Mouse (Mus musculus) CH12.LX (cell line): ENCODE results near the gene Scpep1. TPM values are rescaled to one million over a fixed set of nuclear protein-coding genes. Genes with fewer than 3 reads are reported as not detected.

Experiments
- DNase-seq: peaks from one replicate; pipeline ENCODE4 v3.0.0-alpha.2; 2013; ENCODE audit errors: extremely low read depth
- H3K27ac ChIP-seq: 2 replicates; pipeline ENCODE4 v1.5.1; 2012; ENCODE audit warnings: low read depth, mild to moderate bottlenecking, control low read depth, moderate library complexity; ENCODE audit not compliant: insufficient read depth
- H3K27me3 ChIP-seq: replicated peaks from 2 replicates; pipeline ENCODE3; 2012; ENCODE audit warnings: inconsistent platforms
- H3K36me3 ChIP-seq, 2 experiments: replicated peaks in 1 of 2; 2 replicates each; pipeline versions ENCODE3 to v1.6.1; 2012; ENCODE audit warnings: inconsistent platforms in 1 of 2, low read length in 1 of 2, mild to moderate bottlenecking in 1 of 2, mixed read lengths in 1 of 2, moderate library complexity in 1 of 2; ENCODE audit not compliant: control insufficient read depth in 1 of 2, insufficient read depth in 1 of 2
- H3K4me1 ChIP-seq, 2 experiments: 2 replicates each; pipeline ENCODE4 v1.6.1; 2012; ENCODE audit warnings: inconsistent platforms in 1 of 2, moderate library complexity in 1 of 2; ENCODE audit not compliant: insufficient read depth in 2 of 2, control insufficient read depth in 1 of 2
- H3K4me2 ChIP-seq: 2 replicates; pipeline ENCODE4 v1.6.1; 2012; ENCODE audit warnings: low read depth, mild to moderate bottlenecking, control low read depth; ENCODE audit not compliant: poor library complexity, insufficient read depth, severe bottlenecking
- H3K4me3 ChIP-seq, 3 experiments: fragments of 150-350 bp in 1 of 3; sonication (generic) in 1 of 3; replicated peaks in 1 of 3; 2 replicates each; pipeline versions ENCODE3 to v1.5.1; 2011 to 2012; ENCODE audit warnings: low read depth in 2 of 3, low read length in 2 of 3, mild to moderate bottlenecking in 2 of 3, moderate library complexity in 2 of 3, control low read depth in 1 of 3, improper control_type of control experiment in 1 of 3, inconsistent platforms in 1 of 3, mixed read lengths in 1 of 3; ENCODE audit not compliant: poor library complexity in 1 of 3
- H3K79me2 ChIP-seq: replicated peaks from 2 replicates; pipeline ENCODE4 v1.6.1; 2012; ENCODE audit warnings: mild to moderate bottlenecking, moderate library complexity; ENCODE audit not compliant: control insufficient read depth, poor library complexity, insufficient read depth, severe bottlenecking; ENCODE audit errors: extremely low read depth
- H3K9ac ChIP-seq: 2 replicates; pipeline ENCODE4 v1.6.1; 2012; ENCODE audit warnings: low read depth, mild to moderate bottlenecking, control low read depth, moderate library complexity; ENCODE audit not compliant: insufficient read depth
- H3K9me3 ChIP-seq: replicated peaks from 2 replicates; pipeline ENCODE3; 2012; ENCODE audit warnings: low read length, inconsistent platforms, mixed read lengths
- BHLHE40 ChIP-seq: IDR thresholded peaks from 2 replicates; pipeline ENCODE4 v1.6.1; 2011; ENCODE audit warnings: mild to moderate bottlenecking, low read depth, low read length, improper control_type of control experiment
- CHD1 ChIP-seq: IDR thresholded peaks from 2 replicates; pipeline ENCODE4 v1.6.1; 2012; ENCODE audit warnings: low read depth, low read length, improper control_type of control experiment, inconsistent platforms
- CHD2 ChIP-seq: IDR thresholded peaks from 2 replicates; pipeline ENCODE4 v1.6.1; 2011; ENCODE audit warnings: low read length, improper control_type of control experiment
- CTCF ChIP-seq, 2 experiments: IDR thresholded peaks in 1 of 2; conservative IDR thresholded peaks in 1 of 2; 2 replicates each; pipeline ENCODE4 v1.5.1; 2011 to 2012; ENCODE audit warnings: low read depth in 2 of 2, low read length in 2 of 2, improper control_type of control experiment in 1 of 2, inconsistent platforms in 1 of 2, mild to moderate bottlenecking in 1 of 2, moderate library complexity in 1 of 2
- E2F4 ChIP-seq: IDR thresholded peaks from 2 replicates; pipeline ENCODE4 v1.6.1; 2011; ENCODE audit warnings: low read depth, low read length, improper control_type of control experiment; ENCODE audit not compliant: insufficient replicate concordance
- ELF1 ChIP-seq: IDR thresholded peaks from 2 replicates; pipeline ENCODE4 v1.6.1; 2014; ENCODE audit warnings: low read depth, mild to moderate bottlenecking, inconsistent platforms, low read length, improper control_type of control experiment
- EP300 ChIP-seq: IDR thresholded peaks from 2 replicates; pipeline ENCODE4 v1.6.1; 2011; ENCODE audit warnings: low read length, improper control_type of control experiment
- ETS1 ChIP-seq: conservative IDR thresholded peaks from 2 replicates; pipeline ENCODE4 v1.6.1; 2012; ENCODE audit warnings: low read depth, mild to moderate bottlenecking, inconsistent platforms, low read length, improper control_type of control experiment, moderate library complexity
- GABPA ChIP-seq: IDR thresholded peaks from 2 replicates; pipeline ENCODE4 v1.6.1; 2012; ENCODE audit warnings: low read depth, low read length, improper control_type of control experiment, inconsistent platforms; ENCODE audit not compliant: insufficient replicate concordance
- HCFC1 ChIP-seq: IDR thresholded peaks from 2 replicates; pipeline ENCODE4 v1.6.1; 2012; ENCODE audit warnings: low read depth, mild to moderate bottlenecking, inconsistent platforms, low read length, improper control_type of control experiment
- IRF4 ChIP-seq: IDR thresholded peaks from 2 replicates; pipeline ENCODE4 v1.6.1; 2014; ENCODE audit warnings: low read depth, mild to moderate bottlenecking, inconsistent platforms, low read length, improper control_type of control experiment
- JUN ChIP-seq: IDR thresholded peaks from 2 replicates; pipeline ENCODE4 v1.6.1; 2011; ENCODE audit warnings: low read depth, mild to moderate bottlenecking, low read length, improper control_type of control experiment, moderate library complexity; ENCODE audit not compliant: insufficient read depth
- JUND ChIP-seq: conservative IDR thresholded peaks from 2 replicates; pipeline ENCODE4 v1.6.1; 2011; ENCODE audit warnings: low read depth, low read length, improper control_type of control experiment
- KAT2A ChIP-seq: IDR thresholded peaks from 2 replicates; pipeline ENCODE4 v1.6.1; 2012; ENCODE audit warnings: low read length, improper control_type of control experiment, inconsistent platforms; ENCODE audit not compliant: insufficient replicate concordance
- MAFK ChIP-seq: IDR thresholded peaks from 2 replicates; pipeline ENCODE4 v1.6.1; 2011; ENCODE audit warnings: low read length, improper control_type of control experiment; ENCODE audit not compliant: insufficient replicate concordance
- MAX ChIP-seq: IDR thresholded peaks from 2 replicates; pipeline ENCODE4 v1.6.1; 2011; ENCODE audit warnings: low read length, improper control_type of control experiment
- MAZ ChIP-seq: IDR thresholded peaks from 2 replicates; pipeline ENCODE4 v1.6.1; 2012; ENCODE audit warnings: low read depth, mild to moderate bottlenecking, inconsistent platforms, low read length, improper control_type of control experiment, moderate library complexity
- MEF2A ChIP-seq: IDR thresholded peaks from 2 replicates; pipeline ENCODE4 v1.6.1; 2014; ENCODE audit warnings: low read depth, mild to moderate bottlenecking, inconsistent platforms, low read length, improper control_type of control experiment, borderline replicate concordance
- MXI1 ChIP-seq: IDR thresholded peaks from 2 replicates; pipeline ENCODE4 v1.6.1; 2011; ENCODE audit warnings: mild to moderate bottlenecking, low read depth, low read length, improper control_type of control experiment
- MYC ChIP-seq: IDR thresholded peaks from 2 replicates; pipeline ENCODE4 v1.6.1; 2011; ENCODE audit warnings: low read depth, mild to moderate bottlenecking, improper control_type of control experiment, low read length
- NELFE ChIP-seq: IDR thresholded peaks from 2 replicates; pipeline ENCODE4 v1.6.1; 2011; ENCODE audit warnings: low read depth, low read length, improper control_type of control experiment
- NRF1 ChIP-seq: IDR thresholded peaks from 2 replicates; pipeline ENCODE4 v1.6.1; 2014; ENCODE audit warnings: low read depth, mild to moderate bottlenecking, inconsistent platforms, low read length, improper control_type of control experiment, moderate library complexity
- PAX5 ChIP-seq: IDR thresholded peaks from 2 replicates; pipeline ENCODE4 v1.6.1; 2012; ENCODE audit warnings: low read length, inconsistent platforms, mixed read lengths
- POLR2A ChIP-seq: IDR thresholded peaks from 2 replicates; pipeline ENCODE4 v1.6.1; 2011; ENCODE audit warnings: low read depth, mild to moderate bottlenecking, improper control_type of control experiment, low read length
- POLR2AphosphoS2 ChIP-seq: IDR thresholded peaks from 2 replicates; pipeline ENCODE4 v1.6.1; 2011; ENCODE audit warnings: low read depth, low read length, improper control_type of control experiment
- RAD21 ChIP-seq: IDR thresholded peaks from 2 replicates; pipeline ENCODE4 v1.6.1; 2011; ENCODE audit warnings: low read depth, mild to moderate bottlenecking, low read length, improper control_type of control experiment, moderate library complexity
- RCOR1 ChIP-seq: conservative IDR thresholded peaks from 2 replicates; pipeline ENCODE4 v1.6.1; 2012; ENCODE audit warnings: low read depth, mild to moderate bottlenecking, inconsistent platforms, low read length, improper control_type of control experiment
- SIN3A ChIP-seq: IDR thresholded peaks from 2 replicates; pipeline ENCODE4 v1.6.1; 2012; ENCODE audit warnings: low read length, improper control_type of control experiment, inconsistent platforms
- SMC3 ChIP-seq: IDR thresholded peaks from 2 replicates; pipeline ENCODE4 v1.6.1; 2011; ENCODE audit warnings: low read depth, low read length, improper control_type of control experiment
- TBP ChIP-seq: conservative IDR thresholded peaks from 2 replicates; pipeline ENCODE4 v1.6.1; 2011; ENCODE audit warnings: low read depth, low read length, improper control_type of control experiment
- TCF12 ChIP-seq: IDR thresholded peaks from 2 replicates; pipeline ENCODE4 v1.6.1; 2014; ENCODE audit warnings: low read depth, mild to moderate bottlenecking, inconsistent platforms, low read length, improper control_type of control experiment
- UBTF ChIP-seq: IDR thresholded peaks from 2 replicates; pipeline ENCODE4 v1.6.1; 2012; ENCODE audit warnings: low read depth, mild to moderate bottlenecking, inconsistent platforms, low read length, improper control_type of control experiment, moderate library complexity
- USF1 ChIP-seq: IDR thresholded peaks from 2 replicates; pipeline ENCODE4 v1.6.1; 2014; ENCODE audit warnings: low read depth, mild to moderate bottlenecking, inconsistent platforms, low read length, improper control_type of control experiment
- USF2 ChIP-seq: conservative IDR thresholded peaks from 2 replicates; pipeline ENCODE4 v1.6.1; 2011; ENCODE audit warnings: low read depth, low read length, improper control_type of control experiment
- ZC3H11A ChIP-seq: IDR thresholded peaks from 2 replicates; pipeline ENCODE4 v1.6.1; 2012; ENCODE audit warnings: low read depth, mild to moderate bottlenecking, inconsistent platforms, low read length, improper control_type of control experiment
- ZKSCAN1 ChIP-seq: IDR thresholded peaks from 2 replicates; pipeline ENCODE4 v1.6.1; 2012; ENCODE audit warnings: low read depth, inconsistent platforms, low read length, improper control_type of control experiment, borderline replicate concordance
- ZMIZ1 ChIP-seq: IDR thresholded peaks from 2 replicates; pipeline ENCODE4 v1.6.1; 2012; ENCODE audit warnings: low read depth, mild to moderate bottlenecking, inconsistent platforms, low read length, improper control_type of control experiment
- ZNF384 ChIP-seq: IDR thresholded peaks from 2 replicates; pipeline ENCODE4 v1.6.1; 2012; ENCODE audit warnings: low read depth, low read length, improper control_type of control experiment, inconsistent platforms
- dilution Hi-C: fragments of 300-500 bp; cut with MboI; formaldehyde crosslinking; loops from 2 replicates; pipeline ENCODE4 v1.14.3; 2020; ENCODE audit warnings: low sequenced_read_pairs; ENCODE audit not compliant: extremely low pct_unique_long_range_greater_than_20kb, extremely low pct_ligation_motif_present
- in situ Hi-C: fragments of 300-500 bp; cut with MboI; formaldehyde crosslinking; loops from 3 replicates; pipeline ENCODE4 v1.14.3; 2019; ENCODE audit warnings: low sequenced_read_pairs, low pct_ligation_motif_present, low pct_unique_long_range_greater_than_20kb, mixed read lengths
- polyA plus RNA-seq: library from polyadenylated mRNA; unstranded; fragments of >175 nt; gene quantifications from 2 replicates; pipeline ENCODE4 v1.2.1, GENCODE M21; 2012; ENCODE audit warnings: low read depth; ENCODE audit not compliant: insufficient read length
- total RNA-seq, 2 experiments: library from RNA; depleted of rRNA; stranded (reverse); fragments of 300-350 nt in 1 of 2; fragments of >200 nt in 1 of 2; gene quantifications; 2 replicates each; pipeline ENCODE4 v1.2.3; 2012 to 2014

The Scpep1 gene
- total RNA-seq (2012; rRNA removed) (98.9 and 121 TPM in 2 replicates), total RNA-seq (2014; rRNA removed) (84.5 and 101 TPM in 2 replicates), polyA plus RNA-seq (202 and 210 TPM in 2 replicates)

GRCm38 (mm10) chr11:88955217-88955969 lies at the start of gene Scpep1:
TSS of gene Scpep1 (minus strand) at chr11:88955465.
- dilution Hi-C loops, result no loop called here
- H3K36me3 ChIP-seq, result peaks cover 7 to 20% of the 10 kb centered on the region in 2 experiments
- H3K4me1 ChIP-seq, result peaks cover 12 to 43% of the 10 kb centered on the region in 2 experiments
- peaks cover 24% of the 10 kb centered on the region for H3K79me2 ChIP-seq
- in situ Hi-C loops, result no loop called here
- H3K9me3 ChIP-seq, result no peaks in the 10 kb centered on the region
- H3K4me3 ChIP-seq, result peak within 1 kb of the TSS; percentile 59 to 73 (median 62)
- peak; percentile 99 for DNase-seq
- H3K27me3 ChIP-seq, result no peaks in the 10 kb centered on the region
- no peak for TF ChIP-seq ZKSCAN1
- TF ChIP-seq PAX5, result no peak
- TF ChIP-seq UBTF, result 0 out of 2 replicates have a peak, but pooled peaks have one; percentile 72
- 0 out of 2 replicates have a peak, but pooled peaks have one; percentile 51 for TF ChIP-seq ZNF384
- TF ChIP-seq GABPA, result no peak
- peak; percentile 92 for TF ChIP-seq POLR2A
- 0 out of 2 replicates have a peak, but pooled peaks have one; percentile 52 for TF ChIP-seq KAT2A
- peak; percentile 64 for TF ChIP-seq ZC3H11A
- TF ChIP-seq BHLHE40, result peak; percentile 99
- peak; percentile 80 for TF ChIP-seq POLR2AphosphoS2
- TF ChIP-seq MYC, result peak; percentile 56
- TF ChIP-seq TBP, result 0 out of 2 replicates have a peak, but pooled peaks have one; percentile 38
- TF ChIP-seq HCFC1, result peak; percentile 52; the same call in 1 of the 2 replicates
- TF ChIP-seq USF1, result peak; percentile 53
- no peak for TF ChIP-seq MXI1
- TF ChIP-seq CHD2, result peak; percentile 61
- TF ChIP-seq CTCF (conservative IDR thresholded peaks at IDR 0.05 in 1 of 2, IDR thresholded peaks at IDR 0.05 in 1 of 2; ENCODE audit: low read depth in 2 of 2, low read length in 2 of 2), result peak in 1 of 2 experiments; percentile 96; a peak in 2 of 4 replicates
- peak; percentile 78 for TF ChIP-seq MEF2A
- TF ChIP-seq E2F4, result peak; percentile 81; the same call in 1 of the 2 replicates
- peak; percentile 90 for TF ChIP-seq TCF12
- TF ChIP-seq NELFE, result peak; percentile 94
- TF ChIP-seq SIN3A, result peak; percentile 90
- peak; percentile 64 for TF ChIP-seq ZMIZ1
- TF ChIP-seq RCOR1, result no peak; the same call in 1 of the 2 replicates
- peak; percentile 50 for TF ChIP-seq ELF1
- peak; percentile 84 for TF ChIP-seq IRF4
- TF ChIP-seq JUN, result no peak
- TF ChIP-seq USF2, result no peak
- peak; percentile 71 for TF ChIP-seq NRF1
- TF ChIP-seq EP300, result peak; percentile 10; the same call in 1 of the 2 replicates
- TF ChIP-seq SMC3, result peak; percentile 94
- TF ChIP-seq MAFK, result no peak
- no peak for TF ChIP-seq CHD1
- peak; percentile 72 for TF ChIP-seq ETS1
- peak; percentile 90 for TF ChIP-seq RAD21
- peak; percentile 77; the same call in 1 of the 2 replicates for TF ChIP-seq MAZ
- peak; percentile 76 for TF ChIP-seq MAX
- TF ChIP-seq JUND, result peak; percentile 5; the same call in 1 of the 2 replicates
- peak within 1 kb of the TSS; percentile 74 for H3K9ac ChIP-seq
- H3K27ac ChIP-seq, result peak within 1 kb of the TSS; percentile 80
- peak within 1 kb of the TSS; percentile 98 for H3K4me2 ChIP-seq
